Mouse (Mus musculus): ENCODE measurements around the gene Tspan9. TPM values are rescaled to one million over a fixed set of nuclear protein-coding genes. Genes with fewer than 3 reads are reported as not detected.

Tspan9 gene
- polyA plus RNA-seq, 2 experiments: 12.1 to 15.5 TPM

DNA sequence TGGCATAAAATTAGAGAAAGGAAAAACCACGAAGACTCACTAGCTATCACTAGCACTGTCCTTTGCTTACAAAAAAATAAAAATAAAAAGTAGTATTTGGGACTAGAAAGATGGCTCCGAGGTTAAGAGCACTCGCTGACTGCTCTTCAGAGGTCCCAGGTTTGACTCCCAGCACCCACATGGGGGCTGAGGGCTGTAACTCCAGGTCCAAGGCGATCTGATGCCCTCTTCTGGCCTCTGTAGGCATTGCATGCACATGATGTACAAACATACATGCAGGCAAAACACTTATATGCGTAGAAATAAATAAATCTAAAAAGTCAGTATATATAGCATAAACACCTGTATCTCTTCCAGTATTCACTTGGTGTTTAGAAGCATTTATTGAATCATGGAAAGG lies 43.5 kb downstream of the Tspan9 start:
- peak; percentile 63 for TF ChIP-seq CTCF (IDR thresholded peaks at IDR 0.05; ENCODE audit: low read depth)
- TF ChIP-seq EP300 (IDR thresholded peaks at IDR 0.05; ENCODE audit: low read depth): no peak
- H3K36me3 ChIP-seq (replicated peaks; ENCODE audit: control insufficient read depth, insufficient read depth, low read depth): no peaks in the 10 kb centered on the region
- no peak overlapping the region for H3K4me3 ChIP-seq (ENCODE audit: insufficient read depth in 1 of 2, low read depth in 2 of 2, low read length in 2 of 2)
- no peak overlapping the region for H3K9ac ChIP-seq (replicated peaks)
- WGBS (ENCODE audit: insufficient replicate concordance): 61% methylated on average over 5 of the region's 5 CpGs
- ATAC-seq (ENCODE audit: insufficient read depth) (no peak), DNase-seq (ENCODE audit: low read depth in 3 of 3, low spot score in 3 of 3) (no peak)
- no peaks in the 10 kb centered on the region for H3K9me3 ChIP-seq (ENCODE audit: control insufficient read depth, low read length)
- H3K27me3 ChIP-seq (ENCODE audit: control insufficient read depth, insufficient read depth, low read length): no peaks in the 10 kb centered on the region
- H3K4me1 ChIP-seq (replicated peaks; ENCODE audit: control insufficient read depth in 2 of 2, insufficient read depth in 2 of 2, low read length in 1 of 2): peaks cover 0 to 9% of the 10 kb centered on the region in 2 experiments; a peak in 2 of 4 replicates
- H3K4me2 ChIP-seq (ENCODE audit: low read depth): no peak overlapping the region
- no peak overlapping the region for H3K27ac ChIP-seq

DNA sequence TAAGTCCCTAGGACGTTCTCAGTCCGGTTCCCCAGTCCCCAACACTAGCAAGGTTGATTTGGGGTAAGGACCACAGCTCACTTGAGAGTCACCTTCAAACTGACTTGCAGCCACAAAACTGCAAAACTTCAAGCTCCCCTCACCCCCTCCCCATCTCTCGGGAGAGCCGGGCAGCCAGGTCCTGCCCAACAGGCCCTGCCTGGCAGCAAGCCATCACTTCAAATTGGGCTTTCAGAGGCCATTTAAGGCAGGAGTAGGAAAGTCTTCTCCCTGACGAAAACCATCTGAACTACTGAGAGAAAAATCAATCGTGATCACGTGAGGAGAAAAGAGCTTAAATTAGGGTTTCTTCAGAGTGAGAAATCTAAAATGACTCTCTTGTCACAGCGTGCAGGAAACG lies 44.2 kb downstream of the Tspan9 start:
- Histone ChIP-seq H3K4me1 (replicated peaks; ENCODE audit: control insufficient read depth in 2 of 2, insufficient read depth in 2 of 2, low read length in 1 of 2) (peaks cover 0 to 9% of the 10 kb centered on the region in 2 experiments; a peak in 2 of 4 replicates), H3K9me3 (ENCODE audit: control insufficient read depth, low read length) (no peaks in the 10 kb centered on the region), H3K4me3 (ENCODE audit: insufficient read depth in 1 of 2, low read depth in 2 of 2, low read length in 2 of 2) (no peak overlapping the region), H3K9ac (replicated peaks) (no peak overlapping the region), H3K36me3 (replicated peaks; ENCODE audit: control insufficient read depth, insufficient read depth, low read depth) (no peaks in the 10 kb centered on the region), H3K4me2 (ENCODE audit: low read depth) (no peak overlapping the region), H3K27me3 (ENCODE audit: control insufficient read depth, insufficient read depth, low read length) (no peaks in the 10 kb centered on the region), H3K27ac (no peak overlapping the region)
- DNase-seq (ENCODE audit: low read depth in 3 of 3, low spot score in 3 of 3) (no peak), ATAC-seq (ENCODE audit: insufficient read depth) (no peak)
- TF ChIP-seq EP300 (IDR thresholded peaks at IDR 0.05; ENCODE audit: low read depth) (no peak), CTCF (IDR thresholded peaks at IDR 0.05; ENCODE audit: low read depth) (no peak)
- WGBS (ENCODE audit: insufficient replicate concordance): 71% methylated on average over 9 of the region's 9 CpGs

DNA sequence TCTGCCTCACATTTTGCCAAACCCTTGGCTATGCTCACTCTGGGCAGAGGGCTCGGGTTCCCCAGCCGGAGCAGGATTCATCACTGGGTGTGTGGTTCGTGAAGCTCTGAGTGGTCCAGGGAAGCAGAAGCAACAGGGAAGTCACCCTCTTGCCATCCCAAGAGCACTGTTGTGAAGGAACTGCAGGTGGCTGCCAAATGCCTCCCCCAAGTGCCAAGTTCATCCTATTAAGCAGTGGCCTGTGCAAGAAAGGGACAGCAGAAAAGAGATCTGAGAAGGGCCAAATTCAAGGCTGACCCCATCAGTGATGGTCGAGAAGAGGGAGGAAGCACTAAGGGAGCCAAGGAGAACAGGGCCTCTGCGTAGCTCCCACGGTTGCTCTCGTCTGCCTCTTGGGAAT lies 46.9 kb downstream of the Tspan9 start:
- H3K4me2 ChIP-seq (ENCODE audit: low read depth): no peak overlapping the region
- no peak overlapping the region for H3K4me3 ChIP-seq (ENCODE audit: insufficient read depth in 1 of 2, low read depth in 2 of 2, low read length in 2 of 2)
- H3K4me1 ChIP-seq (replicated peaks; ENCODE audit: control insufficient read depth in 2 of 2, insufficient read depth in 2 of 2, low read length in 1 of 2): no peaks in the 10 kb centered on the region
- H3K27me3 ChIP-seq (ENCODE audit: control insufficient read depth, insufficient read depth, low read length): no peaks in the 10 kb centered on the region
- DNase-seq (ENCODE audit: low read depth in 3 of 3, low spot score in 3 of 3) (no peak), ATAC-seq (ENCODE audit: insufficient read depth) (no peak)
- TF ChIP-seq EP300 (IDR thresholded peaks at IDR 0.05; ENCODE audit: low read depth) (no peak), CTCF (IDR thresholded peaks at IDR 0.05; ENCODE audit: low read depth) (no peak)
- WGBS (ENCODE audit: insufficient replicate concordance): 60% methylated on average over 7 of the region's 7 CpGs
- no peaks in the 10 kb centered on the region for H3K36me3 ChIP-seq (replicated peaks; ENCODE audit: control insufficient read depth, insufficient read depth, low read depth)
- no peak overlapping the region for H3K9ac ChIP-seq (replicated peaks)
- H3K9me3 ChIP-seq (ENCODE audit: control insufficient read depth, low read length): no peaks in the 10 kb centered on the region
- H3K27ac ChIP-seq: no peak overlapping the region

DNA sequence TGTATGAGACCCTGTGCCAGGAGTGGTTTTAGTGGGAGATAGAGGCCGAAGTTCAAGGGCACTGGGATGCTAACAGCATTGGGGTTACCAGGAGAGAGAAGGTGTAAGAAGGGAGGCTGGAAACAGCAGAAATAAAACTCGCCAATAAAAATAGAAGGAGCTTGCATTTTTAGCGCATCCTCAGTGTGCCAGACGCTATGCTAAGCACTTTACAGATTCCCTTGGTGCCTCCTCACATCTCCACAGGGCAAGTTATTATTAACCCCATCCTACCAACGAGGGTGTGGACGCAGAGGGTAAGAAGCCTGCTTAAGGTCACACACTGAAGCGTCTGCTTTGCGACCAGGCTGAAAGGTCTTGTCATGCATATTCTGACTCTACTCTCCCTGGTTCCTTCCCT lies 47.5 kb downstream of the Tspan9 start:
- Histone ChIP-seq H3K36me3 (replicated peaks; ENCODE audit: control insufficient read depth, insufficient read depth, low read depth) (no peaks in the 10 kb centered on the region), H3K4me3 (ENCODE audit: insufficient read depth in 1 of 2, low read depth in 2 of 2, low read length in 2 of 2) (no peak overlapping the region), H3K4me2 (ENCODE audit: low read depth) (no peak overlapping the region), H3K27ac (no peak overlapping the region), H3K4me1 (replicated peaks; ENCODE audit: control insufficient read depth in 2 of 2, insufficient read depth in 2 of 2, low read length in 1 of 2) (no peaks in the 10 kb centered on the region), H3K9ac (replicated peaks) (no peak overlapping the region), H3K27me3 (ENCODE audit: control insufficient read depth, insufficient read depth, low read length) (no peaks in the 10 kb centered on the region), H3K9me3 (ENCODE audit: control insufficient read depth, low read length) (no peaks in the 10 kb centered on the region)
- 61% methylated on average over 8 of the region's 8 CpGs for WGBS (ENCODE audit: insufficient replicate concordance)
- no peak for TF ChIP-seq EP300 (IDR thresholded peaks at IDR 0.05; ENCODE audit: low read depth)
- TF ChIP-seq CTCF (IDR thresholded peaks at IDR 0.05; ENCODE audit: low read depth): no peak
- no peak for ATAC-seq (ENCODE audit: insufficient read depth)
- DNase-seq (ENCODE audit: low read depth in 3 of 3, low spot score in 3 of 3): no peak

DNA sequence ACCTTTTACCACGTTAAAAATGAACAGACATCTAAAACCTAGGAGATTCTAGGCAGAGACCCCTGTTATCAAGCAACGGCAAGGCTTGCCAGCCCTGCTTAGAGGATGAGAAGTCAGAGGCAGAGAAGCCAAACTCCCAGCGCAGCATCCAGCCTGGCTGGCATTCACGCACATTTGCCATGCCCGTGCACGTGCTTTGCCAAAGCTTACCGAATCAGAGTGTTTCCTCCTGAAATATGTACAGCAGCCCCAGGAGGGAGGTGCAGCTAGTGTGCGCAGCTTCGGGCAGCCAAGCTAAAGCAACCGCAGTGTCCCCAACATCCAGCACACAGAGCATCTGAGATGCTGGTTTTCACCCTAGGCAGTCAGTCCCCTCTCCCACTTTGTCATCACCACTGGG lies 48.3 kb downstream of the Tspan9 start:
- Histone ChIP-seq H3K36me3 (replicated peaks; ENCODE audit: control insufficient read depth, insufficient read depth, low read depth) (no peaks in the 10 kb centered on the region), H3K9me3 (ENCODE audit: control insufficient read depth, low read length) (no peaks in the 10 kb centered on the region), H3K4me1 (replicated peaks; ENCODE audit: control insufficient read depth in 2 of 2, insufficient read depth in 2 of 2, low read length in 1 of 2) (no peaks in the 10 kb centered on the region), H3K4me2 (ENCODE audit: low read depth) (no peak overlapping the region), H3K27ac (no peak overlapping the region), H3K27me3 (ENCODE audit: control insufficient read depth, insufficient read depth, low read length) (no peaks in the 10 kb centered on the region), H3K9ac (replicated peaks) (no peak overlapping the region), H3K4me3 (ENCODE audit: insufficient read depth in 1 of 2, low read depth in 2 of 2, low read length in 2 of 2) (no peak overlapping the region)
- no peak for DNase-seq (ENCODE audit: low read depth in 3 of 3, low spot score in 3 of 3)
- WGBS (ENCODE audit: insufficient replicate concordance): 75% methylated on average over 10 of the region's 10 CpGs
- ATAC-seq (ENCODE audit: insufficient read depth): no peak
- TF ChIP-seq CTCF (IDR thresholded peaks at IDR 0.05; ENCODE audit: low read depth) (no peak), EP300 (IDR thresholded peaks at IDR 0.05; ENCODE audit: low read depth) (no peak)
